Mouse (Mus musculus) kidney, adult 11 months (tissue): ENCODE measurements at regions not wholly inside any gene's neighbourhood (a gene's known extent, or its start where the extent isn't known, plus 50 kb on each side); places are given as distances from the start of the nearest gene placed in this dataset.
"Not testable (repeated sequence)": the region's sequence is repeated elsewhere in the genome, so short reads cannot be mapped to it uniquely, and the experiment has no call there.

Experiments
- DNase-seq: peaks from one replicate; pipeline ENCODE4 v3.0.0; 2022

DNA sequence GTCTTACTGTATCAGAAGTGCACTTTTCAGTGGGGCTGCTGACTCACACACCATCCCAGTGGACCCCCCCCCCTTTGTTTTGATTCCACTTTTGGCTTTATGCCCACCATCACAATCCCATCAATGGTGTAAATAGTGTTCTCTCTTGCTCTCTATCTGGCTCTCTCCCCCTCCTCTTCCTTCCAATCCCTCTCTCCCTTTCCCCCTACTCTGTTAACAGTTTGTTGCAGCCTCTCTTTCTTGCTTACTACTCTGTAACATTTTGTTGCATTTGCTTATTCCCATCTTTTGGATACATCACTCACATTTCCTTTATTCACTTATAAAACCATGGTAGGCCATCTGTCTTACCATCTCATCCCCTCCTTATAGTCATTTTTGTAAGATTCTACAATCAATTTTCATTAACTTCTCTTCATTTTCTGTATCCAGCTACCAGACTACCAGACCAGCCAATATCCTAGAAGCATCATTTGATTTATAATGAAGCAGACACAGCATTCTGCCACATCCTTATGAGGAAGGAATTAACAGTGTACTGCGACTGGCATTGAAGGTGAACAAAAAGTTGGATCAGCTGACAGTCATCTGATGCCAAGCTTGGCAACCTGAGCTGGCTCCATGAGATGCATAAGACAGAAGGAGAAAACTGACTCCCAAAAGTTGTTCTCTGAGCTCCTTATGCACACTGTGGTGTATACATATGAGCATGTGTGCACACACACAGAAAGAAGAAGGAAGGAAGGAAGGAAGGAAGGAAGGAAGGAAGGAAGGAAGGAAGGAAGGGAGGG, 181.5 kb upstream of the Plcz1 start:
- DNase-seq = no peak

DNA sequence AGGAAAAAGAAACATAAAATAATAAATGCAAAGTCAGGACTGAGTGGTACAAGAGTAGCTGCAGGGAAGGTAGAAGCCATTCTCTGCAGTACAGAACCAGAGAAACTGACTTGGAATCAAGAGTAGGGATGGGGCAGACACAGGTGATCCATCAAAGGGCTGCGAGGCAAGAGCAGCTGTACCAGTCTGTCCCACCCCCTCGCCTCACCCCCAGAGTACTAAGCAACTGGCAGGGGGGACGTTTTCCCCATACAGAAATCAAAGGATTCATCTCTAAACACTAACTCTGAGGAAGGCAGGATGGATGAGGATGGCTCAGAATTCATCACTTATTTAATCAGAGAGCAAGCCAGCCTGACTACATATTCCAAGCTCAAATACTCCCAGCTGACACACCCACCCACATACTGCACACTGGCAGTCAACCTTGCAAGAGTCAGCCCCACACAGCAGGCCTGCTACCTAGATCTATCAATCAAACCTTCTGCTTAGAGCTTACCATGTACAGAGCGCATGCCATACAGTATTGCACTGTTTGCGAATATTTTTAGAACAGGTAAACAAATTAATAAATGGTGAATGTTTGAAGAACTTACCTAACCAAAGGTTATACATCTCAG, 180.5 kb upstream of the Plcz1 start:
- DNase-seq = no peak

DNA sequence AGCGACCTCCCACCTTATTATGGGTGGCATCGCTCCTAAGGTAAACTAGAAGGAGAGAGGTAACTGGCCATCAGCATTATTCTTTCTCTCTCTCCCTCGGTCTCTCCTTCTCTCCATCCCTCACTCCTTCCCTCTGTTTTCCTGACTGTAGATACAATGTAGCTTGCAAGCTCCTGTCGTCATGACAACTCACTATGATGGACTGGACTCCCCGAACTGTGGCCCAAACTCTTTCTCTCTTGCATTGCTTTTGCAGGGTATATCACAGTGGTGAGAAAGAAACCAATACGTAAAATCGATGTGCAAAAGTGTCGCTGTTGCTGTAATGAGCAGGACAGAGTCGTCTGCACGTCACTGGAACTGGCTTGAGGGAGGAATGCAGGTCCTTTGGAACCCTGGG, 177.5 kb upstream of the Plcz1 start:
- DNase-seq = no peak

DNA sequence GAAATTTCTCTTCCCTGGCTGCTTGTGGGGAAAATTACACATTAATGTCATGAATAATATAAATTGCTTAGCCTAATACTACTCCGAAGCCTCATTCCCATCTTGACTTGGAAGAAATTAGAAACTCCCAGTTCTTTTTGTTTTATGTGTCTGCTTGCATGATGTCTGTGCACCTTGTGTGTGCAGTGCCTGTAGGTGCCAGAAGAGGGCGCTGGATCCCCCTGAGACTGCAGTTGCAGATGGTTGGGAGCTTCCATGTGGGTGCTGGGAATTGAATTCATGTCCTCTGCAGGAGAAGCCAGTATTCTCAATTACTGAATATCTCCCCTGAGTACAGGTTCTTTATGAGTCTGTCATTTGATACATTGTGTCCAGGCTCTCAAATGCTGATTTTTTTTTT, 171.1 kb upstream of the Plcz1 start:
- DNase-seq = no peak

DNA sequence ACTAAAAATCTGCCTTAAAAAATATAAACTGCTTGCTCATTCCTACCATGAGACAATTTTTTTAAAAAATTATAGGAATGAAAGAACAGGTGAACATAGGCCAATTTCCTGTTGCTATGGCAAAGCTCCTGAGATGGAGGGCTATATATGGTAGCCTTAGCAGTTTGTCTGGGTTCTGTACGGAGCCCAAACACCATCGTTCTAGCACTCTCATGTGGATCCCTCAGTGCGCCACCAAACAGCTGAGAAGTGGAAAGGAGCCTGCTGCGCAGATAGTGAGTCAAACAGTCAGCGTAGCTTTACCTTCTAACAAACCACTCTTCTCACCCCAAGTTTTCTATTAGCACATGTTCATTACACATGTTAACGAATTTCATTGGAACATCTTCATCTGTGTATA, 168.9 kb upstream of the Plcz1 start:
- no peak for DNase-seq

- no peak for DNase-seq
These were observed 167.8 kb upstream of the Plcz1 start for GRCm38 (mm10) chr6:140209083-140209482.

DNA sequence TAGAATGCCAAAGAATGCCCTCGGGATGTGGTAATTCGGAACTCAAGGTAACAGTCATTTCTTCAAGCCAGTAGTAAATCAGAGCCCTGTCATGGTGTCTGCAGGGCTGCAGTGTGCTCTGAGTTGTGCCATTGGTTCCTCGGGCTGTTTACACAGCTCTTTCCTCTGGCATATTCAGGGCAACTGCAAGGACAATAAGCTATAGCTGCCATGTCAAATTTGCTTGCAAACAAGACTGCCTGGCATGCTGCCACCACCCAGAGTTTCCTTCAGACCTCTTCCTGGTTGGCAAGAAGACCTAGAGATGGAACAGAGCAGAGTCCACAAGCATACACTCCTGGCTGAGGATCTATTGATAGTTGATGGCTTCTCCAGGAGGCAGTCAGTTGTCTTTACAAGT, 167.1 kb upstream of the Plcz1 start:
- DNase-seq = peak; percentile 61

DNA sequence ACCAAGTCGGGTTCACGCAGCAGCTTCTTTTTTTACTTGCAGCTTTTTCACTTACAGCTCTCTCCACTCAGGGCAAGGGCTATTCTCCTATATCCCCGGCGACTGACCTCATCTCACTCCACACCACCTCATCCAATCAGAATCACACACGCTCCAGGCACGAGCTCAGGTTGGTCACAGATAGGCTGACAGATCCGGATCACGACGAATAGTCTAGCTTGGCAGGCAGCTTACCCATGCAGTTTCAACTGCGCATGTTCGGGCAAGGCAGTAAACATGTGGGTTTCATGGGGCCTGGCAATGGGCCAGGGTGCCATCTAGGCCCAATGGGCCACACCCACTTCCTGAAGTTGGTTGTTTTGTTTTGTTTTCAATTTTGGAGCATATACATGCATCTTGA, 165.4 kb upstream of the Plcz1 start:
- DNase-seq = not testable (repeated sequence)

DNA sequence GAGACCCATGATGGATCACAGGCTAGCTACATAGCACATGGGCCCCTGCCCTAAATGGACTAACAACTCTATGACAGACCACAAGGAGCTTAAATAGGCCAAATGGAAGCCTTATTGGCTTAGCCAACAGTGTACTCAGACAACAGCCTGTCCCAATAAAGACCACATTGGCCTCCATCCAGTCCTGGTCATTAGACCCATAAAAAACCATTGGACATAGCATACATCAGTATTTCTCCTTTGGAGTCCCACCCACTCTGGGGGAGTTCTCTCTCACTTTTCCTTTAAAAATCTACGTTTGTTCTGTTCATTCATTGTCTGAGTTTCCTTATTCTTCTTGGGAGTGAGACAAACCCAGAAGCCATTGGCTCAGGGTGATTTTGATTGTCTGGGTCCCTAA, 160.1 kb upstream of the Plcz1 start:
- no peak for DNase-seq

DNA sequence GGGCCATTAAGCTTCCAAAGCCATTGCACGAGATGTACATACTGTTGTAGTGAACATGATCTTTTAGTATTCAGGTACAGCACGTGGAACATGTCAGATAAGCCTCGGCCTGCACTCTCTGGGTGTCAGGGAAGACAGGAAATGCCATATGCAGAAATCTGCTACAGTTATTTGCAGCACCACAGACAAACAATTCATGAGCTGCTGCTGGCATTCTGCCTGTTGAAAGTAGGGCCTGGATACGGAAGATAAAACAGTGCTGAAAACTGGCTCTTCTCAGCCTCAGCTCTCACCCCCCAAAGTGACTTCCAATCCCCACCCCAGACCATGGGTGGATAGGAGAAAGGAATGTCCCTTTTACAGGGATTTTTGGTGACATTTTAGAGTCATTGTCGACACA, 159.1 kb upstream of the Plcz1 start:
- DNase-seq = no peak

DNA sequence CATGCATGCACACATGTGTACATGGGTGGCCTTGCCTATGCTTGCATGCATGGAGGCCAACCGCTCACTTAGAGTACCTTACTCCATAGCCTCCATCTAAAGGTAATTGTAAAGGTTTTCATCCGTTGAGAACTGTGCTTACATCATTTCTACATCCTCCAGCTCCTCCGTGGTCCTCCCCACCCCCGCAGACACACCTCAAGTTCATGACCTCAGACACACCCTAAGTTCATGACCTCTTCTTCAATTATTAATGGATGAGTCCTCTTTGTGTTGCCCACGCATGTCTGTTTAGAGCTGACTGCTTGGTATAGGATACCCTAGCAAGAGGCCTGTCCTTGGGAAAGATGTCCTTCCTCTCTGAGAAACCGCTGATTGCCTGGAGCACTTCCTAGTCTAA, 156.8 kb upstream of the Plcz1 start:
- DNase-seq = no peak

DNA sequence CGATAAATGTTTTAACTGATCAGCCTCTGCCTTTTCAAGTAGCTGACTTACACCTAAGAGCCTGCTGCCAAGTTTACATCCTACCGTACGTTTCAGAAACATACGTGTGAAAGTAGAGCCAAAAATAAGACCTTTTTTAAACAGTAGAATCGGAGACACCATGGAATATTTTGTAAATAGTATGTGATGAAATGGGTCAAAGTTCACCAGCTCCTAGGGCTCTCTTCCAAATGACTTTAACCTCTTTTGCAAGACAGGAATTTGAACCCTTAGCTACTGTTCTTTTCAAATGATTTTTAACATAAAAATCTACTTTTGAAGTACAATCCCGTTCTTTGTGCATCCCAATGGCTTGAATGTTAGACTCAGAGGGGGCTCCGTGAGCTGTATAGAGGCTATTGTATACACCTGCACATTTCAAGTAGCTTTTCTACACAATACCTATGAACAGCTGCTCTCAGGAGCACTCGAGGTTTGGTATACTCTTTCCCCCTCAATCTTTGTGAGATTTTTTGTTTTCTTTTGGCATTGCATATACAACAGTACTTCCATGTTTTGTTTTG, 155.9 kb upstream of the Plcz1 start:
- no peak for DNase-seq

DNA sequence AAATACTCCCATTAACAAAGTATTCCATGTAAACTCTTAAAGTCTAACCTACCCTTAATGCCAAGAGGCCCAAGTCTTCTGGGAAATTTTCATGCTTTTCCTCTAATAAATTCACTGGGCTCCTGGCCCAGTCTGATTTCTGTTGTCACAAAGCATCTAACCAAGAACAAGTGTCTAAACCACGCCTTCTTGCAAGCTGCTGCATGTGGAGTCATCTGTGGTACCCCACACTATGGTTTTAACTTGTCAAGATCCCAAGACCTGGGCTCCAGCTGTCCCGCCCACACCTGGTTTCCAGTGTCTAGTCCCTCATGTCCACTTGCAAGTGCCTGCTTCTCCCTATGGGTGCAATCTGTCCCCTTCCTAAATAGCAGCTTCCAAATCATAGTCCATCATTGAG, 153.0 kb upstream of the Plcz1 start:
- no peak for DNase-seq

DNA sequence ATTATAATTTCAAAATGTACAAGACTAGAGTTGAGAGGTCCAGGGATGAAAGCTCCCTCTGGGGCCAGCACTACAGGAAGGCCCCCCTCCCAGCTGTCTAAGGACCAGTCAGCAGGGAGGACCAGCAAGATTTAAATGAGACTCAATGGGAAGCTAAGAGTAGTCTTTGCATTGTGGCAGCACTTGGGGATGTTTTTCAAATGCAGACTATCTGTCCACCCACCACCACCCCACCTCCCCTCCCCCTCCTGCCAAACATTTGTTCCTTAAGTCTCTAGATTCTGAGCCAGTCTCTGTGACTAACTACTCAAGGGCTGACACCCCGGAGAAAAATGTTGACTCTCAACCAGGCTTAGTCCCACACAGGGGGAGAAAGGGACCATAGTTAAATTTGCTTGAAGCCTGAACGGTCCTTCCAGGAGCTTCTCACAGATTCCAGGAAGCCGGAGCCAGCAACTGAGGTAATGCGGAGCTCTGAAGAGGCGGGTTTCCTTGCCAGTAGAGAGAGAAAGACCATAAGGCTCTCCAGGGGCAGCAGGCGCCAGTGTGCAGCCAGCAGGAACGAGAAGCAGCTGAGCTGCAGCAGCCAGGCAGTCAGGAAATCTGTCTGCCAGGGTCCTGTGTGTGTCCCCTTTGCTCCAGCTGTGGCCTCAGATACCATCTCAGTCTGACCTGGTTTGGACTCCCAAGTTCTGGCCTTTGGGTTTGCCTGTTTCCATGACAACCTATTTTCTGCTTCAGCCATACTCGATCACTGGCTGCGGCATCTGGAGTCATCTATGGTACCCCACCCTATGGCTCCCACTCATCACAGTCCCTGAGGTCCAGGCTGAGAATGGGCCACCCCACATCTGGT, 152.1 kb upstream of the Plcz1 start:
- no peak for DNase-seq

DNA sequence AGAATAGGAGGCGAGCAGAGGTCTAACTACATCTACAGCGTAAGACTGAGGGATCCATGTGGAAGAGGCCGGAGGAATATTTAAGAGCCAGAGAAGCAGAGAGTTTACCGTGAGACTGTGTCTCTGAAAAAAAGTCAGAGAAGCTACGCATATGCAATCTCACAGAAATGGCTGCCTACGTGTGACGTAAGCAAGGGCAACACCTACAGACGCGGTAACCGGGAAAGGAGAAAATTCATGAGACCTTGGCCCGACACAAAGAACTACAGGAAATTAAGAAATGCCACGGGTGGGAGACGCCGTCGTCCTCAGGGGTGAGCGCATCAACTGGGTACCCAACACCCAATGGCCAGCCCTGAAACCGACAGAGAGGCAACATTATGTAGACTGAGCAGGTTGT, 151.3 kb upstream of the Plcz1 start:
- DNase-seq = no peak

GRCm38 (mm10) chr6:140191341-140191740, 150.1 kb upstream of the Plcz1 start:
- no peak for DNase-seq

- no peak for DNase-seq
These were observed 148.3 kb upstream of the Plcz1 start for GRCm38 (mm10) chr6:140189601-140190000.

DNA sequence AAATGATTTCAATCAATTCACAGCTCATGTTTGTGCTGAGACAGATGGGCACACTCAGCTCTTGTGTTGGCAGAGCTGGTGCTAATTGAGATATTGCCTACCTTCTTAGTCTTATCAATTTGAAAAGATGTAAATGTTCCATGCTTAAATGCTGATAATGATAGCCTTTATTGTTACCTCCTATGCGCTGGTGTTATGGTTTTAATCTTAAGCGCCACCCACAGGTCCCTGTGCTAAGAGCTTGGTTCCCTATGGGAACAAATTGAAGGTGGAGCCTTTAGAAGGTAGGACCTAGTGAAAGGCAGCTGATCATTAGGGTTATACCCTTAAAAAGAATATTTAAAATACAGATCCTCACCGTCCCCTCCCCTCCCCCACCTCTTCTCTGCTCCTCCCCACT, 146.5 kb upstream of the Plcz1 start:
- DNase-seq = no peak

DNA sequence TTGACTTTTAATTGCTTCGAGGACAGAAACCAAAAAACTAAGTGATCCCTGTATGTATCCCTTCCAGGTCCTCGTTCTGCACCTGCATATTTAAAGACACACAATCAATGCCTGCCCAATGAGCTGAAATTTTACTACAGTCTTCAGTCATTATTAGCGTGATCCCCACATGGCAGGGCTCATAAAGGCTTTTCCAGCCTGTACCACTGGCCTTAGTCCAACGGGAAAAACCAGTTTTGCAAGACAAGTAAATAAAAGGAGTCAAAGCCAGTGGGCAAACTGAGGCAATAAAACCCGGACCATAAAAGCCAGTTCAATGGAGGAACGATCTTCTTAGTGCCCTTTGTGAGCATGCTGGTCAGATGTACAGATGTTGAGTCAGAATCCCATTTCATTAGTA, 145.8 kb upstream of the Plcz1 start:
- no peak for DNase-seq

DNA sequence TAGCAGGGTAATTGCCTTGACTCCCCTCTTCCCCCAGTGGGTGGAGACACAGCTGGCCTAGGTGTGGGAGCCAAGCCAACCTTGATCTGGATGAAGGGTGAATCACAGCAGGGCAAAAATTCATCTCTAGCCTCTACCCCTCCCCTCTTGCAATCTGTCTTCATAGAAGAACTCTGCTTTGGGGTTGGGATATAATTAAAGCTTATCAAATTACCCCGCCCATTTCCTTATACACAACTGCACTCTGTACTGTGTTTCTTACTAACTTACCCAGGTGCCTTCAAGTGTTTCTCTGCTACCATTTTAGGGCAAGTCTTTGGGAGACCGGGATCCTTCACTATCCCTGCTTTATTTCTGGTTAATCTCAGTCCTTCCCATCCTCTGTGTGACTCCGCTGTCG, 138.7 kb upstream of the Plcz1 start:
- DNase-seq = no peak

DNA sequence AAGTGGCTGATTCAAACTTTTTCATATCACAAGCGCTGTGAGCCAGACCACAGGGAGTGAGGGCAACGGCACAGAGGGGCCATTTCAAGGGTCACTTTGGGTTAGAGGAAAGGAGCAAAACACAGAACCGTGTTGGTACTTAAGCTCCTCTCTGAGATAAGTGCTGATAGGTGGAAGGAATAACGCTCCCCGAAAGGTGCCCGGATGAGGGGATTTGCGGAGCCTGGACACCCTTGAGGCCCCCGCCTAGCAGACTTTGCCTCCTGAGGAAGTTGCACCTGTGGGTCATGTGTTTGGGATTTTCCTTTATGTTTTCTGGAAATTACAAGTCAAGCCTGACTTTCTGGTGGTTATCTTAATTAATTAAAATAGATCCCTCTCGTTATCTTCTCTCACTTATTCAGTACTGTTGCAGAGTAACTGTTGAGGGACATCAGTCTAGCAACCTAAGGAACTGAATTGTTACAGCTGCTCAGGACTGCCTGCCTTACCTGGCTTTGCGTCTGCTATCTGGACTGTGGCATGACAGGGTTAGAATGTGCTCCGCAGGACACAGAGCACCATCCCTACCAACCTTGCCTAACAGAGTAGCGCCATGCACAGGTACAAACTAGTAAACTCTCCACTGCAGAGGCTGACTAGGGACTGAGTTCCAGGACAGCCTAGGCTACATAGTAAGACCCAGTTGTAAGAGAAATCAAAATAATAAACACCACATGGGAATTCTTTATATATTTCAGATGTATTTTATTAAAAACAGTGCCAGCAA, 137.4 kb upstream of the Plcz1 start:
- no peak for DNase-seq

- no peak for DNase-seq
These were observed 131.5 kb upstream of the Plcz1 start for GRCm38 (mm10) chr6:140172716-140173115.

DNA sequence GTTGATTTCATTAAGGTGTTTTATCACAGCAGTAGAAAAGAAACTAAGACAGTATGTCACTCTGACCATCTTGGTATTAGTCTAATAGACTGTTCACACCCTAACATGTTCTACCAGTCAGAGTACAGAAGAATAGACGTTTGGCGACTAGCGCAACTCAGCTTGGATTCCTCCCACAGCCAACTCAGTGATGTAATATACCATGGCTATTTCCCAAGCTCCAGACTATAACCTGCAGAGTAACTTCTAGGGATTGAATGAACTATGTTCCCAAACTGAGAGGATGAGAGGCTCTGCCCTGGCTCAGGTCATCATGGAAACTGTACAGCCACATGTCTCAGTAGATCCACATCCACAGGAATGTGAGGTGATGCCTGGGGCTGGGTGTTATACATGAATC, 128.6 kb upstream of the Plcz1 start:
- no peak for DNase-seq
